Mouse (Mus musculus): ENCODE data around the gene Oprl1.
A peak's percentile ranks its signal among the peaks of the same experiment; 100 is the strongest.

Gene Oprl1

DNA sequence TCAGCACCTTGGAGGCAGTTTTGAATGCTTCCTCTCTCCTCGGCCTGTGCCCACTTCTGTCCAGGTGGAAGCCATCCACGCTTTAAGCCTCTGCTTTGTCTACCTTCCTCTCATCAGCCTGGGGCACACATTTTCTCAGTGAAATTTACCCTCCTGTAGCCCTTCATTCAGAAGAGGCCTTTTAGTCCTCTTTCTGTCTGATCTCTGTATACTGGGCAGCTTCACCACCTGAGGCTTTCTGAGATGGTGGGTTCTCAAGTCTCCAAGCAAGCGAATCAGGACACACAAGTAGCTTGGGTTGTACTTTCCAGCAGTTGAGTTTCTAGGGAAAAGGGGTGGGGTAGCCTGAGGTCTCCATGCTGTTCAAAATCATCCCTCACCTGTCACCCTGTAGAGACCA lies 22.5 kb upstream of the Oprl1 start:
- DNase-seq (ENCODE audit: low spot score), result no peak

DNA sequence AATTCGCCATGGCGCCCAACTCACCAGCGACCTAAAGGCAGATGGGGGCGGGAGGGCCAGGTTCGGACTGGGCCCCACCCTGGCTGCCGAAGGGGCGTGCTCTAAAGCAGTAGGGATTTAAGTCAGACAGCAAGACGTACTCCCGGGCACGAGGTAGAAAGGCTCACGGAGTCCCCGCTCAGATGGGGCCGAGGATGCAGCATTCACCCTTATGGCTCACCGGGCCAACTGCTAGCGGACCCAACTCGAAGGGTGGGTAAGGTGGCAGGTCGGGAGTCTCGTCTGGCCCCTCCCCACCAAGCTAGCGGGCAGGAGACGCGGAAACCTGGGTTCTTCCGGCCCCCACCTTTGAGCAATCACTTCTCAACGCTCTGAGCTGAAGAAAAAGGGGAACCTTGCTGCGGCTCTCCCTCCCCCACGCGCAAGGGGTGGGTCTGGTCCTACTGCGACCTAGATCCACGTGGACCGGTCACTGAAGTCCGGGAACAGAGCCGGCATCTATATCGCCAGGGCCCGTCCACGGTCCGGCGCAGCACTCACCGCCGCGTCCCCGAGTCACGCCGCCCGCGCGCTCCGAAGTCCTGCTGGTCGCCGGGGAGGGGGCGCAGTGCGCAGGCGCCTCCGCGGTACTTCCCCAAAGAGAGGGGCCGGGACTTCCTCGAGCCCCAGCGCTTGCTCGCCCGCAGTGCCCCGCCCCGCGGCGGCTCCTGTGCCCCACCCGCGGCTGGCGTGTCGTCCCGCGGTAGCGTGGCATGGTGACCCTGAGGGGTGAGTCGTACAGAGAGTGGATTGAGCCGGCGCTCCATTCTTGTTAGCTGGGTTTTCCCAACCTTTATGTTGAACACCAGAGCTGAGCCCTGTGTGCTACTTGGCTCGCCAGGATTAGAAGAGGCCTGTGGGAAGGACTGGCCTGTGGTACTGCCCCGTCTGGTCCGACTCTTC lies 21.2 kb upstream of the Oprl1 start, which contains the start of gene Rgs19:
Gene Rgs19 (minus strand): TSS at position 639 of the 942 bp plus-strand sequence.
- peak; percentile 77 for DNase-seq (ENCODE audit: low spot score)

DNA sequence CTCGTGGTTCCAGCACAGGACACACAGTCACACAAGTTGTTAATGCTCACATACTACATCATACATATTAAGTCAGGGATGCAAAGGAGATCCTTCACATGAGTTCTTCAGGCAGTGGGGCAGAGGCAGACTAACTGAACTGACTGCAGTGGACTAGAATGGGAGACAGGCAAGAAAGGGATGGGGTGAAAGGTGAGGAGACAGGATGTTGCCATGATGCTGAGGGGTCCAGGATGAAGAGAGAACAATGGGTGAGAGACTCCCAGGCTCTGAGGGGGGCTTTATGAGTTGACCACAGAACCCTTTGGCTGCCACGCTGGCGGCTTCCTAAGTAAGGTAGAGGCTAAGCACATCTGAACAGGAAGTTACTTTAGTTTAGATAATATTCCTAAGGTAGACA lies 20.2 kb upstream of the Oprl1 start:
- DNase-seq (ENCODE audit: low spot score), result no peak

DNA sequence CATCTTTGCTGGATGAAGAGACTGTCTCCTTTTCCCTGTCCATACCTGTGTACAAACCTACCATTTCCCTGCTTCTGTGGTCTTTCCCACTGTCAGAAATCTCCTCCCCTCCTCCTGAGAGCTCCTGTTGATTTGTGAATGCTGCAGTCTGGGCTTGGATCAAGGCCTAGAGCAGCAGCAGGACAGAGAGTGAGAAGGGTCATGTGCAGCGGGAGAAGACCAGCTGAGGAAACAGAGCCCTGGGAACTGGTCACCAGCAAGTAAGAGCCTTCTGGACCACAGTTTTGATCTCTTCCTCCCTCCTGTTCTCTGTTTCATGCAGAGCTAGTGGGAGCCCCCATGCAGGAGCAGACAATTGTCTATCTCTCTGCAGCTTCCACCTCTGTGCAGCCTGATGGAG lies 19.0 kb upstream of the Oprl1 start:
- no peak for DNase-seq (ENCODE audit: low spot score)

DNA sequence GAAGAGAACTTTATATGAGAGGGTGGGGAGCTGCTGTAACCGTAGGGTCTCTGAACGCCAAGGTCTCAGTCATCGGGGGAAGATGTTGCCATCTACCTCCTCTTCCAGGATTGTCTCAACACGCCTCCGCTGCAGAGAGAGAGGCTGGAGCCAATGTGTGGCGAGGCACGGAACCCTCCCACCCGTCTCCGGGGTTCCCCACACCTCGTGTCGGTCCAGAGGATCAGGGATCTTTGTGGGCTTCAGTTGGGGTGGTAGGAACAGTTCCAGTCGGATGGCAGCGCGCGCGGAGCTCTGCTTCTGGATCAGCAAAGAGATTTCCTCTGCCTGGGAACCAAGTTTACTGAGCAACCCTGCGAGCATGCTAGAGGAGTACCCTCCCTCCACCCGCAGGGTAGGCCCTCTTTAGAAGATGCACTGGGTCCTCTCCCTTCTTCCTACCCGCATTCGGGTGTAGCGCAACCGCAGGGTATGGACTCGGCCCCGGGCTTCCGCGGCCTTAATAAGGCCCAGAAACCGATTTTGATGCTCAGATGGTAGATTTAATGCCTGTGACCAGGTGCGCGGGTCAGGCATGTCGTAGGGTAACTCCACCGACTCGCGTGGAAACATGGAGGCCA lies 17.9 kb upstream of the Oprl1 start:
- no peak for DNase-seq (ENCODE audit: low spot score)

DNA sequence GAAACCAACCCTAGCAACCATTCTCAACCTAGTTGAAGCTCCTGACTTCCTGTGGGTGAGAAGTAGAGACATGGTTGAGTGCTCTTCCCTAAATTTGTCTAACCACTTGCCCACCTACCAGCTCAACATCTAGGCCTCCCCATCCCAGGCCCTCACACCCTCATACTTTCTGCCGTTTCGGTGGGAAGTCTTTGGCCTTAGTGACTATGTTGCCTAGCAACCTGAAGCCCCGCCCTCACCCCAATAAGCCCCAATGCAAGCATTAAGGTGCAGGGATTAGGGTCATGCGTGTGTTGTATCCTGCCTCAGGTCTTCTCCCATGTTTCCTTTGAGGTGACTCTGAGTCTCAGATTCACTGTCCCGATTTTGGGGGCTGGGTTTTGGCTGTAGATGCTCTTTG lies 16.6 kb upstream of the Oprl1 start, which contains the start of gene Lkaaear1:
Gene Lkaaear1 (minus strand): TSS at position 202 of the 400 bp plus-strand sequence.
- no peak for DNase-seq (ENCODE audit: low spot score)

DNA sequence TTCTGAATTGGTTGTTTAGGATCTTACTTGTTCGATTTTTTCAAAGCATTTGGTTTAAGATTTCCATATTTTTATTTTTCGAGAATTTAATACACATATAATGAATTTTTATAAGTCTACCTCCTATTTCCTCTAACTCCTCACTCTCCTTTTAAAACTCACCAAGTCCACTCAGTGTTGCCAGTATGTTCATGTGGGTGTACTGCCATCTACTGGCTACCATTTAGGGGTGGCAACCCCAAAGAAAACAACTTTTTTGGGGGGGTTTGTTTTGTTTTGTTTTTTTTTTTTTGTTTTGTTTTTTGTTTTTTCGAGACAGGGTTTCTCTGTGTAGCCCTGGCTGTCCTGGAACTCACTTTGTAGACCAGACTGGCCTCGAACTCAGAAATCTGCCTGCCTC lies 8.1 kb upstream of the Oprl1 start:
- no peak for DNase-seq (ENCODE audit: low spot score)

DNA sequence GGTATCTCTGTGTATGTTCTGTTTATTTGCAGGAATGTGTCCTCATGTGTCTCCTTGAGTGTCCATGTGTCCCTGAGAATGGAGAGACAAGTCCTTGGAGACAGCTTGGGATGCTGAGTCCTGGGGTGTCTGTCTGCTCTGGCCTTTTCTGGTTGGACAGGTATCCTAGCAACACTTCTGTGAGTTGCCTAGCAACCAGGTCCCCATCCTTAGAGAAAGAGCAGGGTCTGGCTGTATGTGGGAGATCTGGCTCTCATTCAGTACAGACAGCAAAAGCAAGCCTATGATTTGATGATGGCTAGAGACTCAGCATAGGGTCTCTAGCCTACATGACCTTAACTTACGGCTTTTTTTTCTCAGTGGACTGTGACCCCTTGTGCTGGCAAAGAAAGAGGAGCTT lies 1.1 kb upstream of the Oprl1 start:
- no peak for DNase-seq (ENCODE audit: low spot score)

DNA sequence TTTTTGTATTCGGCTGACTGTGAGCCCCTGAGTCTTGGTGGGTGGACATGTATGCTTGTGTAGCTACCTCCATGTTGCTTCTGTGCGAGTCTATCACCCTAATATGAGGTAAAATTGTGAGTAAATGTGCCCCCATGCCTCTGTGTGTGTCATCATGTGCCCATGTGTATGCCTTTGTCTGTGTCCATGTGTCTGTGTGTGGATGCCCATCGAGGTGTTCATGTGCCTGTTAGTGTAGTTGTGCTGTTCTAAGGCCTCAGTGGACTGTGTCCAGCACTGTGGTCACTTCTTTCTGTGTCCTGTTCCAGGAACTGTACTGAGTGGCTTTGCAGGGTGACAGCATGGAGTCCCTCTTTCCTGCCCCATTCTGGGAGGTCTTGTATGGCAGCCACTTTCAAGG lies 566 bp downstream of the Oprl1 start:
- no peak for DNase-seq (ENCODE audit: low spot score)

DNA sequence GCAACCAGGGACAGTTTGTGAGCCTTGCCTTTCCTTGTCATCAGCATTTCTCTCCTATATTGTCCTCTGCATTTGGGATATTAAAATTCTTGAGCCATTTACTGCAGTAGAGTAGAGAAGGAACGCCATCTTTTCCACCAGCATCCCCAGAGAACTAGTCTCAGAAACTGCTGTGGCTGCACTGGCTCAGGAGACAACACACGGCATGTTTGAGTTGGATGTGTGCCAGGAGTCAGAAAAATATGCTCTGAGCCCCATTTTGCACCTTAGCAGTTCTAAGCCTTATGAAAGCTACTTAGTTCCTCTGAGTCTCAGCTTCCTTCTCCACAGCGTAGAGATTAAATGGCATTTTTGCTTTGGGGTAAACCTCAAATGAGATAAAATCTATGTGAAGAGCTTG lies 2.2 kb downstream of the Oprl1 start:
- no peak for DNase-seq (ENCODE audit: low spot score)

DNA sequence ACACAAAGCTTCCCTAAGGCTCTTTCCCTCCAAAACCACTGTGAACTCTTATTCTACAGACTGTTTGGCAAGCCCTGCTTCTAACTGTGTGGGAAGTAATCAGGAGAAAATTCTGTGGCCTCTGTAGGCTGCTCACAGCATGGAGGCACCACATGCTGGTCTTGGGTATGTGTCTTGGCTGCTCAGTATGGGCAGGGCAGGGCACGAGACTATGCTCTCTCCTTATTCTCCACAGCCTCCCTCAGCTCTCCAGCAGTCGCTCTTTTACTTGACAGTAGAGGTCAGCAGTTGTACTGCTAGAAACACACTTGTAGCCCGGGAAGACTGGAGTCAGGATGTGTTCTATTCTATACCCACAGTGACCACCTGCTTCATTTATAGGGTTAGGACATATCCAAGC lies 5.2 kb downstream of the Oprl1 start:
- no peak for DNase-seq (ENCODE audit: low spot score)

DNA sequence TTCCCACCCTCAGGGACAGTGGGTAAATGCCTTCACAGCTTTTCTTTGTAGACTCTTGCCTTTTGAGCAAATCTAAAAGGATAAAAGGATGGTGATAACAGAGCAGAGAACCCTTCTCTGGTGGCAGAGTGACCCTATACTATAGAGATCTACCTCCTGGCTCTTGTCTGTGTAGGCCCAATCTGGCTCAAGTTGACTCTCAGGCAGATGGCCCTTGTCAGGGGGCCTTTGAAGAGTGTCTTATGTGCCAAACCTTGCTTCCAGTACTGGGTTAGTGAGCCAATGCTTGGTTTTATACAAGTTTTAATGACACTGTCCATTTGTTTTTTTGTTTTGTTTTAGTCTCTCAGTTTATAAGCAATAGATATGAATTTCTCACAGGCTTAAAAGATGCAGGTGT lies 6.4 kb downstream of the Oprl1 start:
- DNase-seq (ENCODE audit: low spot score), result no peak

DNA sequence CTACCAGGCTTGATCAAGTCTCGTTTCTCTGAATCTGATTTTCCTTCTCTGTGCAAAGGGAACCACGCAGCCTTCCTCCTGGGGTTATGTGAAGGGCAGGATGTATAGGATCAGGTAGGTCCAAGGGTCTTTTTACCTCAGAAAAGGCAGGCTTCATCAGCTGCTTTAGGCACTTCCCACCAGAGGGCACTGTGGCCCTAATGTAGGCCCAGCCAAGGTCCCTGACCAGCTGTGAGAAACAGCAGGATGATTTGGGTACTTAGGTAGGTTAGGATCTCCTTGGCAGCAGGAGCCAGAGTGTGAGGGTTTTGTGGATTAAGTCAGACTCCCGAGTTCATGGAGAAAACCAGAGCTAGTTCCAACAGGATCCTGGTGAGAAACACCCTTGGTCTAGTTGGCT lies 7.4 kb downstream of the Oprl1 start:
- DNase-seq (ENCODE audit: low spot score), result no peak

DNA sequence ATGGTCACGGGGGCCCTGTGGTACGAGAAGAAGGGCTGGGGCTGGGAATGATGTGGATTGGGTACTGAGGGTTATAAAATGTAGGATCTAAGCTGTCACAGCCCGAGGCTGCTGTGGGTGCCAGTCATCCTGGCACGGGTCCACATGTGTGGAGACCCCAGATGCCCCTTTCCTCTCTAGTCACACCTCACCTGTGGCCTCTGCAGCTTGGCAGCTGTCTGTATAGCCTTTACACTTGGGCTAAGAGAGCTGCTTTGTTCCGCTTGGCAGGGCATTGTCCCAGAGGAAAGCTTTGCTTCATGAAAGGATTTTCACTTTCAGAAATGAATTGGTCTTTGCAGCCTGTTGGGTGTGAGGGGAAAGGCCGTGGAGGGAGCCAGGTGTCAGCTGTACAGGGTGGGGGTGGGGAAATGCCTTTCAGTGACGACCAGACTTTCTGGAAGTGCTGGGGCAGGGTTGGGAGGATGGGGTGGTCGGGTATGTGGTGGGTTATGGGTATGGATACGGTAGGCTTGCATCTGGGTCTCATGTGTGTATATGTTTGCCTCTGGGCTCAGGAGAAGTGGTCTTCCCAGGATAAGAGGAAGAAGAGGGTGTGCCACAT lies 12.9 kb downstream of the Oprl1 start:
- DNase-seq (ENCODE audit: low spot score), result no peak

DNA sequence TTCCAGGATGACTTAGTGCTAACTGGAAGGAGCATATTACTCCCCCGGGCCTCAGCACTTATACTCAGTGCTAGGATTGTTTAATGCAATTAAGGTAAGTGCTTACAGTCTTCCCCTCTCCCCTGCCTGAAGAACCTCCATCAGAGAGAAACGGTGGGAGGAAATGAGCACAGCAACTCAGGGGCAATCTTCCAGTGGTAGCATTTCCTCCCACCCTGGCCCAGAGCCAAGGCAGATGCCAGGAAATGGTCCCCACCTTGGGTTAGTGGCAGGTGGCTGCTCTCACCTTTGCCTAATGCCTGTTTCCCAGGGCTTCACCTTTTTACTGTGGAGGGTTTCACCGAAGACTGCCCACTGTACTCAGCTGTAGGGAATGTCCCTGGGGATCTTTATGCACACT lies 15.2 kb downstream of the Oprl1 start:
- DNase-seq (ENCODE audit: low spot score), result no peak

DNA sequence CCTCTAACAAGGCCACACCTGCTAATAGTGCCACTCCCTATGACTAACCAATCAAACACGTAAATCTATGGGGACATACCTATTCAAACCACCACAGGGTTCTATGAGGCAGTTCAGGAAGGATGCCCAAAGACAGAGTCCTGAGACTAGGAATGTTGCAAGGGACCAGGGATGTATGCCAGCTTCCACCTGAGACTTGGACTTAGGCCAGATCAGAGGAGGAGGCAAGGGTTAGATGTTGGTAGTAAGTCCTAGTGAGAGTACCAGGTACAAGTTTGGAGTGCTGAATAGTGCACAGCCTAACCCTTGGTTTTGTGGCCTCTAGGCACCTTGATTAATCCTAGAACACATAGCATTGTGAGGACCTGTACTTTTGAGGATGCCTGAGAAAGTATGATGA lies 37.8 kb downstream of the Oprl1 start:
- no peak for DNase-seq (ENCODE audit: low spot score)

DNA sequence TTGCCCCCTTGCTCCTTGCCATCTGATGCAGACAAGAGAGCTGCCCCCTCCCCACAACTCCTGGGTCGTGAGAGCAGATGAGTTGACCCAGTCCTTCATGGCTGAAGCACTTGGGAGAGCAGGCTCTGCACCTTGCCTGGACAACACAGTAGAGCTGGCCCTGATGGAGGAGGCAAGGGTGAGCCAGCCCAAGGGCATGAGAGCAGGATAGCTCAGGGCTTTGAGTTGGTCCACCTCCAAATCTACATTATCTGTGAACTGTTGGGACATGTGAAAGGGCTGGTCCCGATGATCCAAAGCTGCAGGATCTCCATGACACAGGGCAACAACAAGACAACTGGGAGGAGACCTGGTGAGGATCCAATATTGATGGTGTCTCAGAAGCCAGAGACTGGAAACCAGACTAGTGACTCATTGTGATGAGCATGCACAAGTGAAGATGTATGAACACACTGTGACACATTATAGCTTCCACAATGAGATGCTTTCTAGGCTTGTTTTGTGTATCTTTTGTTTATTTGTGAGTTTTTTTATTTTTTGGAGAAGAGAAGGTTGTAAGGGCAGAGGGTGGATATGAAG lies 43.4 kb downstream of the Oprl1 start:
- no peak for DNase-seq (ENCODE audit: low spot score)

DNA sequence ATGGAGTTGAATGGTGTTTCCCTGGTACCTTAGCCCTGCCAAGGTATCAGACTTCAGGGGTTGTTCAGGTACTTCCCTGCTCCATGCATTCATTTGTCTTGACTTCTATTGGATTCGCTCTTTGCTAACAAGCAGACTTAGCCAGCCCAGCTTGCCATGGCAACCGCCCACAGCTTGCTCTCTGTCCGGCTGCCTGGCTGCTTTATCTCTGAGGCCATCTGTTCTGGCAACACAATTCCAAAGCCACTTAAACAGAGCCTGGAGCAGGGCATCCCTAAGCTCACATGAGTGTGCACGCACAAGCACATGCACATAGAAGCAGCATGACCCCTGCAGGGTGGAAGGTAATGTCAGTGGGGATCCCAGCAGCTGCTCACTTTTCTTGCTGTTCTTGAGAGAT lies 44.2 kb downstream of the Oprl1 start:
- no peak for DNase-seq (ENCODE audit: low spot score)

DNA sequence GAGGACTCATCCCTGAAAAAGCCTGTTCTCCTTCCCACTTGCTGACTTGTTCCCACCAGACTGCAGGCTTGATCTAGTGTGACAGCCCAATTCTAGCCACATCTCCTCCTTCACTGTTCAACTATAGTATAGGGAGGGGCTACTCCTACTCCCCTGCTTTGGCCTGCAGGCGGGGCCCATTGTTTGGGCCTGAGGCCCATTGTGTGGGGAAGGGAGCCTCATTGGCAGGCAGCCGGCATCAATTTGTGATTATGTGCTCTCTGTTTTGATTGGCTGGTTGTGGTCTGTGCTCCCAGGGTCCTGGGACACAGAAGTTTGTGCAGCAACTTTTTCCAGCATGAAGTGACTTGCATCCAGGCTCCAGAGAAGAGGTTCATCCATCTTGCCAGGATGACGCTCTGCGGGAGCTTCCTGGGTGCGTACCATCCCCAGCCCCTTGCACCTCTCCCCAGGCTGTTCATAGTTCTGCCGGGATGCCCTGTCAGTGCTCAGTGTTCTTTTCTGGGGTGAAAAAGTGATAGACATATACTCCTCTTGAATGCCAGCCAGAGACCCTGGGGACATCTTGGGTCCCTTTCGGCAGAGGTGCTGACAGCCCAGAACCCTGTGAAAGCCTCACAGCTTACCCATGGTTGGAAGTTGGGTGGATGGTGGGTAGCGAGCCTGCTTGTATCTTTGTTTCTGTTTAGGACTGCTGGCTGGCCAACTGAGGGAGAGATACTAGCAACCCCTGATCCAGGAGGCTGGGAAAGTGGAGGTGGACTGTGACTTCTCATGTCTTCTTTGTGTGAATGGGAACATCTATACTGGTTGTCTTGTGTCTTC lies 48.4 kb downstream of the Oprl1 start, which contains the start of gene Myt1:
Gene Myt1 (plus strand): TSS at position 327 of the 825 bp plus-strand sequence.
- peak; percentile 1 for DNase-seq (ENCODE audit: low spot score)

DNA sequence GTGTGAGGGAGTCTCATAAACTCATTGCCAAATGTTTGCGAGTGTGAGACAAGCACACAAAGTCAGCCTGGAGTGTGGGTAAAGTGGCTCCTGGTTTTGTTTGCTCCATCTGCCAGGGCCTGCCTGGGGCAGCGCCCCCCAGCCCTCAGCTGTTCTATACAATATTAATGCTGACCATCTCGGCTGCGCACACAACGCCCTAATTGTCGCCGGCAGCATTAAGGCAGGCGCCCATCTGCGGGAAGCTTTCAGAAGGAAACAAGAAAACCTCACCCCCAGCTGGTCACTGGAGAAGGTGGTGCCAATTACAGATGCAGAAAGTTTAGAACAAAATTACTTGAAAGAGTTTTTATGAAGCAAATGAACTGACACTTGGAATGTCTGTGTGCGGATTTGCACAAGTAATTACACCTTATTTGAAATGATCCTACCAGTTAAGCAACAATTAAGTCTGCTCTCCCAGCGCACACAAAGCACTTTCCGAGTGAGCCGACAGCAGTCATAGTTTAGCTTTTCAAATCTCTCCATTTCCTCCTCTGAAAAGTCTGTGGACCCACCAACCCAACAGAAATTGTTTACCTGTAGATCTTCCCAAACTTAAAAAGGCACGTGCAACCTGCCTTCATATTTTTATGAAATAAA lies 49.2 kb downstream of the Oprl1 start:
- no peak for DNase-seq (ENCODE audit: low spot score)

DNA sequence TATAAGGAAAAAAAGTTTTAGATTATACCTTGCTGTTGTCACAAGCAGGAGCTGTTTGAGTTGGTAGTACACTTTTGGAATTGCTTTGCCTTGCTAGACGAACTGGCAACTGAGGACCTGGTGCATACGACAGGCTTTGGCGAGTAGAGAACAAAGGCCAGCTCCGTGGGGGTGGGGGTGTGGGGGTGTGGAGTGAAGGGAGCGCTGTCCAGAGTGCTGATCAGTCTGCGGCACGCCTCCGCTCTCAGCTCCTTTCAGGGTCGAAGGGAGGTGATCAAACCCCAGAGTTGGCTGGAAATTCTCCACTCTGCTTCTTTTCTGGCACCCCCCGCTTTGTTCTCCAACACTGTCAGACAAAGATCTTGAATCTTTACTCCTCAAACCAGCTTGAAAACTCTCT lies 49.8 kb downstream of the Oprl1 start:
- DNase-seq (ENCODE audit: low spot score), result peak; percentile 29

All from yolk sac, embryonic 10.5 days (tissue).